Mouse (Mus musculus) lung, postnatal 0 days (tissue): Measurements from ENCODE around the gene Clip1.
"Not testable (repeated sequence)": the region's sequence is repeated elsewhere in the genome, so short reads cannot be mapped to it uniquely, and the experiment has no call there.

Source experiments
- CTCF ChIP-seq: IDR thresholded peaks from 2 replicates; pipeline ENCODE4 v1.5.1; 2016; ENCODE audit warnings: antibody characterized with exemption, mild to moderate bottlenecking
- EP300 ChIP-seq: IDR thresholded peaks from 2 replicates; pipeline ENCODE4 v1.6.1; 2016; ENCODE audit warnings: antibody characterized with exemption, mild to moderate bottlenecking, control low read depth

DNA sequence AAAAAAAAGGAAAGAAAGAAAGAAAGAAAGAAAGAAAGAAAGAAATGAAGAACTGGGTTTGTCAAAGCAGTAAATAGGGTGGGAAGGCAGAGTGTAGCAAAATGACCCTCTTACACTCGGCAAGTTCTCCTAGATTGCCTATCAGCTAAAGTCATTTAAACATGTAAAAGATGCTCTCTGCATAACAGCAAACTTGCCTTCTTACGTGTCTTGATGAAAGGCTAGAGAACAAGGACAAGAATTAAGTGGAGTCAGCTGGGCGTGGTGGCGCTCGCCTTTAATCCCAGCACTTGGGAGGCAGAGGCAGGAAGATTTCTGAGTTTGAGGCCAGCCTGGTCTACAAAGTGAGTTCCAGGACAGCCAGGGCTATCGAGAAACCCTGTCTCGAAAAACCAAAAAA is 39.4 kb upstream of the Clip1 start:
- TF ChIP-seq CTCF, EP300: not testable (repeated sequence)
